Mouse (Mus musculus) megakaryocyte-erythroid progenitor cell, adult 5-6 weeks (primary cell): Measurements from ENCODE around the gene Vmn1r62. TPM values are rescaled to one million over a fixed set of nuclear protein-coding genes. Genes with fewer than 3 reads are reported as not detected.
"Not testable (repeated sequence)": the region's sequence is repeated elsewhere in the genome, so short reads cannot be mapped to it uniquely, and the experiment has no call there.

Experiments
- ATAC-seq: replicated peaks from 2 replicates; pipeline ENCODE4 v1.8.0; 2016; ENCODE audit warnings: mild to moderate bottlenecking, inconsistent platforms; ENCODE audit not compliant: severe bottlenecking, poor library complexity, low FRiP score, low TSS enrichment
- total RNA-seq, 2 experiments: library from RNA; stranded (forward) in 1 of 2; stranded (reverse) in 1 of 2; fragments of 200-1000, 215-1000 nt in 1 of 2; fragments of >200 nt in 1 of 2; fragmentation: Nextera tagmentation in 1 of 2; gene quantifications; 2 replicates each; pipeline ENCODE4 v1.2.3; 2014 to 2017

Vmn1r62 gene
- total RNA-seq (2014; fragmentation: Nextera tagmentation): not detected in 2 replicates
- total RNA-seq (2017): not detected in 2 replicates

GRCm38 (mm10) chr7:5673331-5673730, at the start of gene Vmn1r62:
Vmn1r62 (plus strand) TSS chr7:5673631.
- ATAC-seq: not testable (repeated sequence)

Other genes with a start within 250 kb of the Vmn1r62 start
- gene Vmn1r59, start 216.9 kb upstream of the Vmn1r62 start, total RNA-seq (2014; fragmentation: Nextera tagmentation): not detected in 2 replicates
- gene Vmn1r59, start 216.9 kb upstream of the Vmn1r62 start, total RNA-seq (2017): not detected in 2 replicates
- not detected in 2 replicates for gene Vmn2r28, start 179.7 kb upstream of the Vmn1r62 start, total RNA-seq (2014; fragmentation: Nextera tagmentation)
- not detected in 2 replicates for gene Vmn2r28, start 179.7 kb upstream of the Vmn1r62 start, total RNA-seq (2017)
- gene Vmn1r60, start 126.3 kb upstream of the Vmn1r62 start, total RNA-seq (2014; fragmentation: Nextera tagmentation): not detected in 2 replicates
- gene Vmn1r60, start 126.3 kb upstream of the Vmn1r62 start, total RNA-seq (2017): not detected in 2 replicates
- gene Vmn1r61, start 60.3 kb upstream of the Vmn1r62 start, total RNA-seq (2014; fragmentation: Nextera tagmentation): not detected in 2 replicates
- not detected in 2 replicates for gene Vmn1r61, start 60.3 kb upstream of the Vmn1r62 start, total RNA-seq (2017)
- gene Vmn1r63, start 131.8 kb downstream of the Vmn1r62 start, total RNA-seq (2014; fragmentation: Nextera tagmentation): not detected in 2 replicates
- gene Vmn1r63, start 131.8 kb downstream of the Vmn1r62 start, total RNA-seq (2017): not detected in 2 replicates
- not detected in 2 replicates for gene Vmn1r64, start 210.9 kb downstream of the Vmn1r62 start, total RNA-seq (2014; fragmentation: Nextera tagmentation)
- not detected in 2 replicates for gene Vmn1r64, start 210.9 kb downstream of the Vmn1r62 start, total RNA-seq (2017)